Mouse (Mus musculus) ES-Bruce4 (cell line): ENCODE measurements around the gene Asic4. TPM values are rescaled to one million over a fixed set of nuclear protein-coding genes. Genes with fewer than 3 reads are reported as not detected.

Source experiments
- H3K27ac ChIP-seq: 2 replicates; pipeline ENCODE4 v1.5.1; 2012; ENCODE audit warnings: low read length, inconsistent platforms; ENCODE audit not compliant: insufficient read depth
- H3K27me3 ChIP-seq: 2 replicates; pipeline ENCODE4 v1.6.1; 2012; ENCODE audit warnings: mild to moderate bottlenecking, low read length, inconsistent platforms; ENCODE audit not compliant: control insufficient read depth, poor library complexity, insufficient read depth, severe bottlenecking
- H3K36me3 ChIP-seq: 2 replicates; pipeline ENCODE4 v1.6.1; 2012; ENCODE audit warnings: inconsistent platforms, mild to moderate bottlenecking, low read length, moderate library complexity; ENCODE audit not compliant: control insufficient read depth, poor library complexity, insufficient read depth, severe bottlenecking
- H3K4me1 ChIP-seq: one replicate; pipeline ENCODE4 v1.8.1; 2011; ENCODE audit warnings: low read length; ENCODE audit not compliant: control insufficient read depth, insufficient read depth
- H3K4me3 ChIP-seq: 2 replicates; pipeline ENCODE4 v1.5.1; 2011; ENCODE audit warnings: low read depth, mild to moderate bottlenecking, low read length
- H3K9ac ChIP-seq: 2 replicates; pipeline ENCODE4 v1.6.1; 2012; ENCODE audit warnings: low read depth, mild to moderate bottlenecking, inconsistent platforms; ENCODE audit not compliant: poor library complexity, severe bottlenecking
- H3K9me3 ChIP-seq: replicated peaks from 2 replicates; pipeline ENCODE4 v1.6.1; 2012; ENCODE audit warnings: mild to moderate bottlenecking, low read length, inconsistent platforms; ENCODE audit not compliant: control insufficient read depth, poor library complexity, insufficient read depth, severe bottlenecking
- CTCF ChIP-seq: IDR thresholded peaks from one replicate; pipeline ENCODE4 v1.8.1; 2011; ENCODE audit warnings: low read depth, low read length
- EP300 ChIP-seq: IDR thresholded peaks from 2 replicates; pipeline ENCODE4 v1.6.1; 2011; ENCODE audit warnings: low read depth, low read length; ENCODE audit not compliant: insufficient read depth
- POLR2A ChIP-seq: IDR thresholded peaks from one replicate; pipeline ENCODE4 v1.8.1; 2011; ENCODE audit warnings: low read length; ENCODE audit not compliant: insufficient read depth
- polyA plus RNA-seq: library from polyadenylated mRNA; stranded (reverse); fragments of >200 nt; gene quantifications from 2 replicates; pipeline ENCODE4 v1.2.4, GENCODE M21; 2011; ENCODE audit warnings: low read depth; ENCODE audit not compliant: missing spikeins, insufficient read depth, insufficient read length

The Asic4 gene
- polyA plus RNA-seq, 1 experiment: not detected

GRCm38 (mm10) chr1:75499441-75499840 is 49.2 kb downstream of the Asic4 start:
- Histone ChIP-seq H3K9me3 (no peaks in the 10 kb centered on the region), H3K27me3 (no peaks in the 10 kb centered on the region), H3K4me3 (no peak overlapping the region), H3K27ac (no peak overlapping the region), H3K36me3 (no peaks in the 10 kb centered on the region), H3K9ac (no peak overlapping the region), H3K4me1 (peaks cover 1% of the 10 kb centered on the region)
- TF ChIP-seq CTCF (peak; percentile 67), POLR2A (no peak), EP300 (no peak)

- Histone ChIP-seq H3K27ac (no peak overlapping the region), H3K4me3 (no peak overlapping the region), H3K27me3 (no peaks in the 10 kb centered on the region), H3K9ac (no peak overlapping the region), H3K9me3 (no peaks in the 10 kb centered on the region), H3K4me1 (peaks cover 4% of the 10 kb centered on the region), H3K36me3 (no peaks in the 10 kb centered on the region)
- TF ChIP-seq POLR2A (no peak), EP300 (no peak), CTCF (no peak)
Measured at GRCm38 (mm10) chr1:75501905-75502304, 51.7 kb downstream of the Asic4 start.

DNA sequence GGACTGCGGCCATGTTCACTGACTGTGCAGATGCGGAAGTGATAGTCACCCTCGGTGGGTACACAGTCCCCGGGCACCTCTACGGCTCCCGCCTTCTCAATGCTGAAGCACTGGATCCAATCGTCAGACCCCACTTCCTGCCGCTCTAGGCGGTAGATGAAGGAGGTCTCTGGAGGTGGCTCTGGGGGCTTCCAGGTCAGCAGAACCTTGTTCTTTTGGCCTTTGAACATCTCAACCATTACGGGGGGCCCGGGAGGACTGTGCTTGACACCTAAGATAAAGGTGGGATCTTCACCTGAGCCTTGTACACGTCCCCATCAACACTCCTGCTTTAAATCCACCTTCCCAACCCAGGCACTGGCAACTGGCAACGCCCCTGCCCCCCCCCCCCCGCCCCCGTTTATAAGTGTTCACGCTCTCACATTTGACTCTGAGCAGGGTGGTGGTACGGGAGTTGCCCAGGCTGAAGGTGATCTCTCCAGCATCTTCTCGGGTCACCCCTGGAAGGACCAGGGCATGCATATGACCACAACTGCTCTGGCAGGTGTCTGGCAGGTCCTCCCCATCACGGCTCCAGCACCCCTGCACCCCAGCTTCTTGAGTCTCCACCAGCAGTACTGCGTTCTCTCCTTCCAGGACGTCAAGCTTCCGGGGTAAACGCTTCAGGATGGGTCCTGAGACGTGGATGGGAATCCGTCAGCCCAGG is 52.9 kb downstream of the Asic4 start:
- no peak for TF ChIP-seq CTCF
- TF ChIP-seq EP300: no peak
- TF ChIP-seq POLR2A: no peak
- Histone ChIP-seq H3K27ac (no peak overlapping the region), H3K4me3 (peak overlapping the region; percentile 10), H3K27me3 (no peaks in the 10 kb centered on the region), H3K4me1 (peaks cover 5% of the 10 kb centered on the region), H3K9me3 (no peaks in the 10 kb centered on the region), H3K9ac (no peak overlapping the region), H3K36me3 (no peaks in the 10 kb centered on the region)

DNA sequence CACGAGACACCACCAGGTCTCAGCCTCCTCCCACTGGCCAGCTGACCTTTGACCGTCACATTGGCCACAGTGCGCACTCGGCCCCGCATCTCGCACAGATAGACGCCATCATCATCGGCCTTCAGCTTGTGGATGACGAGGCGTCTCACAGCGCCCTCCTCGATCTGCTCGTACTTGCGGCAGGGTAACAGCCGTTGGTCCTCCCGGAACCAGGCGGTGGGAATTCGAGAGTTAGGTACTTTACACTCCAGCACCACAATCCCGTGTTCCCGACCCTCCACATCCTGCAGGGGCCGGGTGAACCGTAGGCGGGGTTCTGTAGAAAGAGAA is 53.4 kb downstream of the Asic4 start:
- TF ChIP-seq POLR2A (no peak), EP300 (no peak), CTCF (no peak)
- Histone ChIP-seq H3K9ac (no peak overlapping the region), H3K4me1 (peaks cover 5% of the 10 kb centered on the region), H3K27me3 (no peaks in the 10 kb centered on the region), H3K27ac (no peak overlapping the region), H3K36me3 (no peaks in the 10 kb centered on the region), H3K4me3 (peak overlapping the region; percentile 10), H3K9me3 (no peaks in the 10 kb centered on the region)

DNA sequence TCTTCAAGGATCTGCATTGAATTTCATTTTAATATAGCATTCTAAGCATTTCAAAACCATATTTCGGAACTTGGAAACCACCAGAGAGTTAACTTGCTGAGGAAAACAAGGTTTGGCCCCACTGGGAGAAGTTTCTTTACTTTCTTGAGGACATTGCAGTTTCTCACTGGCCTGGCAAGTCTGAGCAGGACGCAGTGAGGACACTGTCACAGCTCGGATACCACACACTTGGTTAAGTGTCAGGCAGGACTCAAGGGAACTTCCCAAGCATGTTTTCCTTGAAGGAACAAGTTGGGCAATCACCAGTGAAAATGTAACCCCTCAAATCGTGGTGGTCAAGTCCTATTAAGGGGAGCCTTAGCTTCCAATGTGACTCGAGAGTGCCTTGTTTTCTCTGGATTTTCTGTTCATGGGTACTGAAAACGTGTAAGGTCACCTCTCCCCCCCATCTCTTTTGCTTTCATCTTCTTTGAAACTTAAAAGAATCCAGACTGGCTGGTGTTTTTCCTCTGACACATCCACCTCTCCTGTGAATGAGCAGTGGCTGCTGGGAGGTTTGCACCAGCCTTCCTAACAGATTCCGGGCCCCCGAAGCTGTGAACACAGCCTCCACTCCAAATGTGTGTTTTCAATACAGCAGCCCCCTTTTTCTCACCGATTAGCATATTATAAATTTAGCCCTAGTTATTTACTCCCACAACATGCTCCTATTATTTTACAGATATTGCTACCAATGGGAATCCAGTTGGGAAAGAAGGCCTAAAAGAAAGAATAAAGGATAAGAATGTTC is 54.2 kb downstream of the Asic4 start:
- H3K9me3 ChIP-seq: no peaks in the 10 kb centered on the region
- no peak overlapping the region for H3K27ac ChIP-seq
- peak overlapping the region; percentile 91 for H3K9ac ChIP-seq
- TF ChIP-seq EP300 (no peak), POLR2A (no peak), CTCF (no peak)
- peaks cover 8% of the 10 kb centered on the region for H3K4me1 ChIP-seq
- no peak overlapping the region for H3K4me3 ChIP-seq
- no peaks in the 10 kb centered on the region for H3K36me3 ChIP-seq
- H3K27me3 ChIP-seq: no peaks in the 10 kb centered on the region
